Mouse (Mus musculus): ENCODE measurements around the gene Ift122.

Ift122 gene

GRCm38 (mm10) chr6:115932391-115932790, 79.1 kb downstream of the Ift122 start:
- Histone ChIP-seq H3K4me3 (replicated peaks; ENCODE audit: low read length) (0 out of 2 replicates have a peak overlapping the region, but pooled peaks have one; percentile 41), H3K4me1 (replicated peaks; ENCODE audit: low read depth, low read length) (0 out of 2 replicates have a peak, but pooled peaks cover 5% of the 10 kb centered on the region), H3K27me3 (ENCODE audit: insufficient read depth, low read length) (peaks cover 29% of the 10 kb centered on the region), H3K9me3 (ENCODE audit: low read length) (no peaks in the 10 kb centered on the region), H3K36me3 (ENCODE audit: insufficient read depth, low read length) (no peaks in the 10 kb centered on the region)
- TF ChIP-seq CTCF (conservative IDR thresholded peaks at IDR 0.05; ENCODE audit: low read length) (no peak), NANOG (IDR thresholded peaks at IDR 0.05; ENCODE audit: borderline replicate concordance, low read length) (no peak), POU5F1 (IDR thresholded peaks at IDR 0.05; ENCODE audit: borderline replicate concordance, low read length) (no peak)

- Histone ChIP-seq H3K36me3 (ENCODE audit: insufficient read depth, low read length) (no peaks in the 10 kb centered on the region), H3K9me3 (ENCODE audit: low read length) (no peaks in the 10 kb centered on the region), H3K27me3 (ENCODE audit: insufficient read depth, low read length) (peaks cover 23% of the 10 kb centered on the region), H3K4me1 (replicated peaks; ENCODE audit: low read depth, low read length) (0 out of 2 replicates have a peak, but pooled peaks cover 5% of the 10 kb centered on the region), H3K4me3 (replicated peaks; ENCODE audit: low read length) (no peak overlapping the region)
- TF ChIP-seq POU5F1 (IDR thresholded peaks at IDR 0.05; ENCODE audit: borderline replicate concordance, low read length) (no peak), CTCF (conservative IDR thresholded peaks at IDR 0.05; ENCODE audit: low read length) (no peak), NANOG (IDR thresholded peaks at IDR 0.05; ENCODE audit: borderline replicate concordance, low read length) (no peak)
Observed at GRCm38 (mm10) chr6:115935544-115935943, 82.3 kb downstream of the Ift122 start.

GRCm38 (mm10) chr6:115938011-115938410, 84.7 kb downstream of the Ift122 start:
- peaks cover 7% of the 10 kb centered on the region for H3K4me1 ChIP-seq (replicated peaks; ENCODE audit: low read depth, low read length)
- H3K36me3 ChIP-seq (ENCODE audit: insufficient read depth, low read length) = no peaks in the 10 kb centered on the region
- H3K27me3 ChIP-seq (ENCODE audit: insufficient read depth, low read length) = peaks cover 16% of the 10 kb centered on the region
- no peaks in the 10 kb centered on the region for H3K9me3 ChIP-seq (ENCODE audit: low read length)
- TF ChIP-seq CTCF (conservative IDR thresholded peaks at IDR 0.05; ENCODE audit: low read length) = no peak
- no peak for TF ChIP-seq NANOG (IDR thresholded peaks at IDR 0.05; ENCODE audit: borderline replicate concordance, low read length)
- TF ChIP-seq POU5F1 (IDR thresholded peaks at IDR 0.05; ENCODE audit: borderline replicate concordance, low read length) = no peak
- no peak overlapping the region for H3K4me3 ChIP-seq (replicated peaks; ENCODE audit: low read length)

DNA sequence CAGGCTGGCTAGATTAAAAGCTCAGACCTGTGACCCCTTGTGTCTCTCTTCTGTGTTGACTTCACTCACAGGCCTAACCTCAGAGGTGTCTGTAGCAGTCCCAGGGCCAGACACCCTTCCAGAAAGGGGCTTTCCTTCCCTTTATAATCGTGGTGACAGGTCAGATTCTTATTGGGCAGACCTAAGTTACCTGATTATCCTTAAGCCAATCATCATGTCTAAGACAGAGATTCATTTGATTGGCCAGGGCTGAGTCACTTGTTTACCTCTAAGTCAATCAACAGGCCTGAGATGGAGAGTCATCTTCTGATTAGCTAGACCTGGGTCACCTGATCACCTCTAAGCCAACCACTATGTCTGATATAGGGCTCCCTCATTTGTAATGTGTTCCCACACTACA, 85.5 kb downstream of the Ift122 start:
- Histone ChIP-seq H3K36me3 (ENCODE audit: insufficient read depth, low read length) (no peaks in the 10 kb centered on the region), H3K4me3 (replicated peaks; ENCODE audit: low read length) (no peak overlapping the region), H3K27me3 (ENCODE audit: insufficient read depth, low read length) (peaks cover 14% of the 10 kb centered on the region), H3K4me1 (replicated peaks; ENCODE audit: low read depth, low read length) (peaks cover 7% of the 10 kb centered on the region), H3K9me3 (ENCODE audit: low read length) (no peaks in the 10 kb centered on the region)
- TF ChIP-seq CTCF (conservative IDR thresholded peaks at IDR 0.05; ENCODE audit: low read length) (no peak), NANOG (IDR thresholded peaks at IDR 0.05; ENCODE audit: borderline replicate concordance, low read length) (no peak), POU5F1 (IDR thresholded peaks at IDR 0.05; ENCODE audit: borderline replicate concordance, low read length) (no peak)

GRCm38 (mm10) chr6:115940603-115941002, 87.3 kb downstream of the Ift122 start:
- Histone ChIP-seq H3K36me3 (ENCODE audit: insufficient read depth, low read length) (no peaks in the 10 kb centered on the region), H3K4me3 (replicated peaks; ENCODE audit: low read length) (no peak overlapping the region), H3K4me1 (replicated peaks; ENCODE audit: low read depth, low read length) (peaks cover 7% of the 10 kb centered on the region), H3K27me3 (ENCODE audit: insufficient read depth, low read length) (peaks cover 26% of the 10 kb centered on the region), H3K9me3 (ENCODE audit: low read length) (no peaks in the 10 kb centered on the region)
- TF ChIP-seq POU5F1 (IDR thresholded peaks at IDR 0.05; ENCODE audit: borderline replicate concordance, low read length) (no peak), CTCF (conservative IDR thresholded peaks at IDR 0.05; ENCODE audit: low read length) (no peak), NANOG (IDR thresholded peaks at IDR 0.05; ENCODE audit: borderline replicate concordance, low read length) (no peak)

DNA sequence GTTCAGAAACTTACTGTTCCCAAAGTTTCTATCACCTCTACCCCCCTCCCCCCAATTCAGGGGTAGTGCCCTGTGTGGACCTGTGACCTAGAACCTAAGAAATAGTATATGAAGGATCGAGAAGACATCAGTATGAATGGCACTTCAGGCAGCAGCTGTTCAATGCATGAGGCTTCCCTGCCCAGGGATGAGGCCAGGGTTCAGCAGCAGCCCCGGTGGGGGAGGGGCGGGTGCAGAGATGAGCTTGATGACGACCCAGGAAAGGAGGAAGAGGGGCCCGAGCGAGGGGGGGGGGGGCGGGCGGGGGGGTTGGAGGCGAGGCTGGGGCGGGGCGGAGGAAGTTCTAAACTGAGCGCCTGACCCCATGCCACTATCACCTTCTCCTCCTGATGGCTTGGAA, 87.9 kb downstream of the Ift122 start:
- TF ChIP-seq NANOG (IDR thresholded peaks at IDR 0.05; ENCODE audit: borderline replicate concordance, low read length) (no peak), POU5F1 (IDR thresholded peaks at IDR 0.05; ENCODE audit: borderline replicate concordance, low read length) (no peak), CTCF (conservative IDR thresholded peaks at IDR 0.05; ENCODE audit: low read length) (no peak)
- H3K4me3 ChIP-seq (replicated peaks; ENCODE audit: low read length) = no peak overlapping the region
- H3K4me1 ChIP-seq (replicated peaks; ENCODE audit: low read depth, low read length) = peaks cover 7% of the 10 kb centered on the region
- no peaks in the 10 kb centered on the region for H3K9me3 ChIP-seq (ENCODE audit: low read length)
- H3K27me3 ChIP-seq (ENCODE audit: insufficient read depth, low read length) = peaks cover 26% of the 10 kb centered on the region
- no peaks in the 10 kb centered on the region for H3K36me3 ChIP-seq (ENCODE audit: insufficient read depth, low read length)

DNA sequence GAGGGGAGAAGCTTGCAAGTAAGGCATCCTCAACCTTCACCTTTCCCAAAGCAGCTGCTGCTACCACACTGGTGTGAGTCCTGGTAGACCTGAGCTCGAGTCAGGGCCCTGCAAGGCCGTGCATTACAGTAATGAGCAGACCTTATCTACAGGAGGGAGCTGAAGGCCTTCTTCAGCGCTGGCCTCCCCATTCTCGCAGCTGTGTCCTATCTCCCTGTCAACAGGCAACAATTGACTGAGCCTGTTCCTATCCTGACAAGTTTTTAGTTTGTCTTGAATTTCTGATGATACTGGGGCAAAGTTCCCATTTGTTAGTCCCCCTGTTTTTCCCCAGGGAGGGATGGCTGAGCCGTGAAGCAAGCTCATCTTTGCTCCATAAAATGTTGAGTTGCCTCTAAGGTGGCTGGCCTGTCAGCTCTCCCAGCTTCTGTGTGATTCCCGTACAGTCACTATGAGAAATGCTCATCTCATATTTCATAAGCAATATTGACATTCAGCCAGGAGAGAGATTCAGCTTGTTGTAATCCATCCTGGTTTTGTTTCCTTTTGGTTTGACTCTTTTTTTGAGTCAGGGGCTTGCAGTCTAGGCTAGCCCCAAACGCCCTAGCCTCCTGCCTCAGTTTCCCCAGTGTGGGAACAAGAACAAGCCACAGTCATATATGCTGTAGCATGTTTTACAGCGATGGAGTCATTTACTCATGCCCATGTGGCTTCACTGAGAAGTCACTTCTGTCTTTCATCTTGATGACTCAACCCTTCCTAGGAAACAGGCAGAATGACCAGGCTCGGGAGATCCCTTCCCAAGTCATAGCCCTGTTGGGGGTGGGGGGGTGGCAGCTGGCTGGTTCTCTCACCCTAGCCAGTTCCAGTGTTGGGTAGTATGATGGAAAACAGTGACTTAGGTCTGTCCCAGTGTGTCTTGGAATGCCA, 90.5 kb downstream of the Ift122 start:
- Histone ChIP-seq H3K9me3 (ENCODE audit: low read length) (no peaks in the 10 kb centered on the region), H3K4me3 (replicated peaks; ENCODE audit: low read length) (no peak overlapping the region), H3K36me3 (ENCODE audit: insufficient read depth, low read length) (no peaks in the 10 kb centered on the region), H3K4me1 (replicated peaks; ENCODE audit: low read depth, low read length) (peaks cover 7% of the 10 kb centered on the region), H3K27me3 (ENCODE audit: insufficient read depth, low read length) (peaks cover 41% of the 10 kb centered on the region)
- TF ChIP-seq NANOG (IDR thresholded peaks at IDR 0.05; ENCODE audit: borderline replicate concordance, low read length) (no peak), CTCF (conservative IDR thresholded peaks at IDR 0.05; ENCODE audit: low read length) (no peak), POU5F1 (IDR thresholded peaks at IDR 0.05; ENCODE audit: borderline replicate concordance, low read length) (no peak)

DNA sequence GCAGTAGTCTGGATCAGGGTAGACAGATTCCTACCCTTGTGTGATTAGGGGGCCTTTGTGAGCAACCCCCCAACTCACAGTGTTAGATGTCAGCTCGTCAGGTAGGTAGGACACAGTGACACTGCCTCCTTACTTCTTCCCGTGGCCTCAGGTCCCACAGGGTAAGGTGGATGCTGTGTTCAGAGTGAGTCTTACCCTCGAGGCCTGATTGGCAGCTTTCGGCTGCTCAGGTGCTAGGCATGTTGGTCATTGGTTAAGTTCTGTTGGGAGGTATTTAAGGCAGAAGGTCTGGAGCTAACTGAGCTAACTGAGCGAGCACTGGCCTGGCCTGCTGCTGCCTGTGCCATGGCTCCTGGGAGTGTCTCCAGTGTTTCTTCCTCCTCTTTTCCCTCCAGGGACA, 91.4 kb downstream of the Ift122 start, which contains the start of gene H1foo:
Gene H1foo (plus strand): TSS at position 301 of the 400 bp plus-strand sequence.
- Histone ChIP-seq H3K4me3 (replicated peaks; ENCODE audit: low read length) (no peak within 1 kb of the TSS), H3K36me3 (ENCODE audit: insufficient read depth, low read length) (no peaks in the 10 kb centered on the region), H3K27me3 (ENCODE audit: insufficient read depth, low read length) (peaks cover 47% of the 10 kb centered on the region), H3K4me1 (replicated peaks; ENCODE audit: low read depth, low read length) (peaks cover 7% of the 10 kb centered on the region), H3K9me3 (ENCODE audit: low read length) (no peaks in the 10 kb centered on the region)
- TF ChIP-seq NANOG (IDR thresholded peaks at IDR 0.05; ENCODE audit: borderline replicate concordance, low read length) (no peak), POU5F1 (IDR thresholded peaks at IDR 0.05; ENCODE audit: borderline replicate concordance, low read length) (no peak), CTCF (conservative IDR thresholded peaks at IDR 0.05; ENCODE audit: low read length) (no peak)
